Mouse (Mus musculus) forebrain, embryonic 14.5 days (tissue): Measurements from ENCODE around the gene Xcl1. TPM values are rescaled to one million over a fixed set of nuclear protein-coding genes. Genes with fewer than 3 reads are reported as not detected.
"Not testable (repeated sequence)": the region's sequence is repeated elsewhere in the genome, so short reads cannot be mapped to it uniquely, and the experiment has no call there.

Source experiments
- ATAC-seq: fragments of 200-750 bp; cut with Nextera tagmentation; 2 replicates; pipeline ENCODE4 v1.8.0; 2017; ENCODE audit warnings: mild to moderate bottlenecking, moderate library complexity
- DNase-seq: peaks from one replicate; pipeline ENCODE4 v3.0.0-alpha.2; 2015; ENCODE audit warnings: low spot score
- H3K27ac ChIP-seq: fragments of 300-500 bp; sonication (generic); 2 replicates; pipeline ENCODE4 v1.5.1; 2014; ENCODE audit warnings: low read depth, mild to moderate bottlenecking, control low read depth, low read length, moderate library complexity
- H3K27me3 ChIP-seq: fragments of 300-500 bp; sonication (generic); replicated peaks from 2 replicates; pipeline ENCODE4 v1.6.1; 2014; ENCODE audit warnings: low read length, control low read depth, mixed read lengths; ENCODE audit not compliant: control insufficient read depth, insufficient read depth
- H3K36me3 ChIP-seq: fragments of 300-500 bp; sonication (generic); 2 replicates; pipeline ENCODE4 v1.6.1; 2014; ENCODE audit warnings: low read length, control low read depth; ENCODE audit not compliant: control insufficient read depth, insufficient read depth
- H3K4me1 ChIP-seq: fragments of 300-500 bp; sonication (generic); 2 replicates; pipeline ENCODE4 v1.6.1; 2014; ENCODE audit warnings: antibody characterized with exemption, low read length, control low read depth; ENCODE audit not compliant: control insufficient read depth, insufficient read depth
- H3K4me2 ChIP-seq: fragments of 300-500 bp; sonication (generic); 2 replicates; pipeline ENCODE4 v1.6.1; 2014; ENCODE audit warnings: mild to moderate bottlenecking, control low read depth, low read length
- H3K4me3 ChIP-seq: fragments of 300-500 bp; sonication (generic); 2 replicates; pipeline ENCODE4 v1.5.1; 2014; ENCODE audit warnings: low read depth, low read length, control low read depth
- H3K9ac ChIP-seq: fragments of 300-500 bp; sonication (generic); 2 replicates; pipeline ENCODE4 v1.6.1; 2014; ENCODE audit warnings: mild to moderate bottlenecking, low read length, control low read depth, moderate library complexity
- H3K9me3 ChIP-seq: fragments of 300-500 bp; sonication (generic); replicated peaks from 2 replicates; pipeline ENCODE4 v1.6.1; 2016; ENCODE audit warnings: low read length, control low read depth, mixed read lengths; ENCODE audit not compliant: control insufficient read depth
- WGBS: fragments of 180-500 bp; shearing (Covaris S2); extraction: QIAGEN DNeasy Blood & Tissue Kit; methylation state at CpG from one replicate; pipeline ENCODE4 v1.1.7; 2014; 5-methylcytosine and 5-hydroxymethylcytosine counted together
- polyA plus RNA-seq: library from polyadenylated mRNA; unstranded; fragments of >200 nt; fragmentation: Nextera tagmentation; extraction: Ambion mirVana; gene quantifications from 2 replicates; pipeline ENCODE4 v1.2.1, GENCODE M21; 2014

Gene Xcl1
- not detected in 2 replicates for polyA plus RNA-seq

DNA sequence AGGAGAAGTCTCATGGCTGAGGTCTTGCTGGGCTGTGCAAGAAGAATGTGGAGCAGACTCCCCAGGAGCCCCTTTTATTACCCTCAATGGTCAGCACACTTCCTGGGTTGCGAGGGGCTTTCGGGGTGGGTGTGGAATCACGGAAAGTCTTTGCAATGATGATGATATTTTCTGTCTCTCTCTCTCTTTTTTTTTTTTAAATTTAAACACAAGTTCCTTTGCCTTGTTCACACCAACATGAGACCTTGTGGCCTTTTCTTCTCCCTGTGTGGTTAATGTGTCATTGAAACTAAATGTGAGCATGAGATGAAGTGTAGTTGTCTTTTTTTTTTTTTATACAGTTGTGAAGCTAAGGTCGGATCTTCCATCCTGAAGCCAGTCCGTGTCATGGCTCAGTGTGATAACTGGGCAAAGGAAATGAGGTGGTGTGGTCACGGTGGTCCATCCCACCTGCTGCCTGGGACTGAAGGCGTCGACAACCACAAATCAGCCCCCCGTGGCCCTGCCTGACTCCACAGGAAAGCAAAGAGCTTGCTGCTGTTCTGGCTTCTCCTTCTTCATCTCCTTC is at the start of gene Xcl1:
Gene Xcl1 (minus strand): TSS at position 51 of the 568 bp plus-strand sequence.
- no peak for ATAC-seq
- H3K9ac ChIP-seq: no peak within 1 kb of the TSS
- no peaks in the 10 kb centered on the region for H3K36me3 ChIP-seq
- no peaks in the 10 kb centered on the region for H3K9me3 ChIP-seq
- no peak within 1 kb of the TSS for H3K4me3 ChIP-seq
- no peaks in the 10 kb centered on the region for H3K4me1 ChIP-seq
- no peak within 1 kb of the TSS for H3K27ac ChIP-seq
- no peaks in the 10 kb centered on the region for H3K27me3 ChIP-seq
- WGBS: 88% methylated on average over 9 of the region's 9 CpGs
- H3K4me2 ChIP-seq: no peak within 1 kb of the TSS
- DNase-seq: no peak

DNA sequence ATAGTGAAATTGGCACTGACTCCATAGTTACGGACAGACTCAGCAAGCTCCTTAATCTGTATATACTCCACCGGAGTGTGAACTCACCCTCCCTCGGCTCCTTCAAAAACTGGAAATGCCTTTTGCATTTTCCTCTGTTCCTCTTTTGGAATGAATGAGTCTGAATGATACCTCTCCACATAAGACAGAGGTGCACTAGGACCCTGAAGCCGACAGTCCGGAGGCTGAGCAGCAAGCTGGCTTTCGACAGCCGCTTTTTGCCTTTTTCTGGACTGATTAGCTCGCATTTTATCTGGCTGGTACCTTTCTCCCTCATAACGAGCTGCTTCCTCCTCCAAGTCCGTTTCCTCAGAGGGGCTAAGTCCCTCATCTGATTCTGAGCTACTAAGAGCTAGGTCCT is 49.4 kb upstream of the Xcl1 start:
- not testable (repeated sequence) for H3K4me3 ChIP-seq, H3K9me3 ChIP-seq, H3K9ac ChIP-seq, ATAC-seq, H3K27me3 ChIP-seq, H3K4me2 ChIP-seq, DNase-seq, H3K27ac ChIP-seq, H3K36me3 ChIP-seq, H3K4me1 ChIP-seq
- 87% methylated on average over 10 of the region's 10 CpGs for WGBS

DNA sequence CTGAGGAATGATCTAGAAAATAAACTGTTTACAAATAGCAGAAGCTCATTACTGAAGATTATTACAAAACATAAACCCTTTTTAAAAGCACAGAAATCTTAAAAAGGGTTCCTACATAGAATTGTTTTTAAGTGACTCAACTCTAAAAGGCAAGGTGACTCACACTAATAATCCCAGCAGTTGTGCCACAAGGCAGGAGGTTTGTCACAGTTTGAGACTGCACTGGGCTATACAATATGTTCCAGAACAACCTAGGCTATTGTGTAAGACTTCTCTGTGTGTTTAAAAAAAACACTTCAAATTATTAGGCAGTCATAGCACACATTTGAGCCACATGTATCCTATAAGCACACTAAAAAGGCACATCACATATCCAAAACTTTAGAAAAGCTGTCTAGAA is 42.0 kb upstream of the Xcl1 start:
- no peak overlapping the region for H3K4me3 ChIP-seq
- no peak overlapping the region for H3K9ac ChIP-seq
- no peak for ATAC-seq
- H3K27me3 ChIP-seq: no peaks in the 10 kb centered on the region
- no peak for DNase-seq
- H3K4me2 ChIP-seq: no peak overlapping the region
- no peaks in the 10 kb centered on the region for H3K36me3 ChIP-seq
- no peaks in the 10 kb centered on the region for H3K9me3 ChIP-seq
- H3K4me1 ChIP-seq: no peaks in the 10 kb centered on the region
- no peak overlapping the region for H3K27ac ChIP-seq

GRCm38 (mm10) chr1:164975729-164976128 is 40.4 kb upstream of the Xcl1 start:
- Histone ChIP-seq H3K4me1 (no peaks in the 10 kb centered on the region), H3K4me3 (no peak overlapping the region), H3K9me3 (no peaks in the 10 kb centered on the region), H3K4me2 (no peak overlapping the region), H3K27me3 (no peaks in the 10 kb centered on the region), H3K27ac (no peak overlapping the region), H3K36me3 (no peaks in the 10 kb centered on the region), H3K9ac (no peak overlapping the region)
- ATAC-seq (no peak), DNase-seq (no peak)
- 80% methylated on average over 7 of the region's 7 CpGs for WGBS

GRCm38 (mm10) chr1:164975276-164975675 is 39.9 kb upstream of the Xcl1 start:
- no peaks in the 10 kb centered on the region for H3K36me3 ChIP-seq
- H3K4me1 ChIP-seq: no peaks in the 10 kb centered on the region
- no peaks in the 10 kb centered on the region for H3K9me3 ChIP-seq
- DNase-seq: no peak
- WGBS: 89% methylated on average over 3 of the region's 3 CpGs
- ATAC-seq: no peak
- H3K27me3 ChIP-seq: no peaks in the 10 kb centered on the region
- no peak overlapping the region for H3K27ac ChIP-seq
- no peak overlapping the region for H3K4me3 ChIP-seq
- no peak overlapping the region for H3K9ac ChIP-seq
- H3K4me2 ChIP-seq: no peak overlapping the region

DNA sequence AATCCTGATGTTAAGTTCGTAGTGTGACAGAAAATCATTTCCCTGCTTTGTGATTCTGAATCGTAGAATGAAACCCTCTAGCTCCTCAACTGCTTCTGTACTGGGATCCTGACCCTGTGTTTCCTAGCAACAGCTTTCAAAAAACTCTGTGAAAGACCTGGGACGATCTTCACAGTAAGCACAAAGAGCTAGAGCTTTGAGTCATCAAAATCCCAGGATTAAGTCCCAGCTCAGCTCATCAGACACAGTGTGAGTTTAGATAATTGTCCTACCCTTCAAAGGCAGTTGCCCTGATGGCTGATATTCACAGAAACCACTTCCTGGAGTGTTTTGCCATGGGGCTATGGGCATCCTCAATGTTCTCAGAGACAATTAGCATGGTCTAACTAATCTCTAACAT is 38.5 kb upstream of the Xcl1 start:
- H3K9ac ChIP-seq: no peak overlapping the region
- WGBS: 7% methylated on average over 3 of the region's 3 CpGs
- no peaks in the 10 kb centered on the region for H3K27me3 ChIP-seq
- H3K9me3 ChIP-seq: no peaks in the 10 kb centered on the region
- no peaks in the 10 kb centered on the region for H3K36me3 ChIP-seq
- H3K4me1 ChIP-seq: no peaks in the 10 kb centered on the region
- no peak overlapping the region for H3K4me2 ChIP-seq
- DNase-seq (peak; percentile 56), ATAC-seq (peak; percentile 62; the same call in 1 of the 2 replicates)
- H3K27ac ChIP-seq: no peak overlapping the region
- no peak overlapping the region for H3K4me3 ChIP-seq

DNA sequence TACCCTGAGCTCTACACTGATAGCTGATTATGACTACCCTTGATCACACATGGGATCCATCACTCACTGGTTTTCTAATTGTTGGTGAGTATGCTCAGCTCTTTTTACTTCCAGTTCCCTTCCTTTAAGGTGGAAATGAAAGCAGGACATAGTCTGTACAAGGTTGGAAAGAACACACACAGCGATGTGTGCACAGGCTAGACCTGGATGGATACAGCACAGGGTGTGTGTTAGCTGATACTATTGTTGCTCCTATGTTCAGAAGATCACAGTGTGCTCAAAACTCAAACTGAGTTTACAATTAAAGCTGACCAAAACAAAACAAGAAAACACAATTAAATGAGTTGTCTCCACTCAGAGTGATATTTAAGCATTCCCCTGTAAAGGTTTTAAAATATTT is 38.0 kb upstream of the Xcl1 start:
- Histone ChIP-seq H3K36me3 (no peaks in the 10 kb centered on the region), H3K27me3 (no peaks in the 10 kb centered on the region), H3K4me2 (no peak overlapping the region), H3K4me3 (no peak overlapping the region), H3K9ac (no peak overlapping the region), H3K4me1 (no peaks in the 10 kb centered on the region), H3K9me3 (no peaks in the 10 kb centered on the region), H3K27ac (no peak overlapping the region)
- ATAC-seq: no peak
- 89% methylated on average over 1 of the region's 1 CpGs for WGBS
- no peak for DNase-seq

DNA sequence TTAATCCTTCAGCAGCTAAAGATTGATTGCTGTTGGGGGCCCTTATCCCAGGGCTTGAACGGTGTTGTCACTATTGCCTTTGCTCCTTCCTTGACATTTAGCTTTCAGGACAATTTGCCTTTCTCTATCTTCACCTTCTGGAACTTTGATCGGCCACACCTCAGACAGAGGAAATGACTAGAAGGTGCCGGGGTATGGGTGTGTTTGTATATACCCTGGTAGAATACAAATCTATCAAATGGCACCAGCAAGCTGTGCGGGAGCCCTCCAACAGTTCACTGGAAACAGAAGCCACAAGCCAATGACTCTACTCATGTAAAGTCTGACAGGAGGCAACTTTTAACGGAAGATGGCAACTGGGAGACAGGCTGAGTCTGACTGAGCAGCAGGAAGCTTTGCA is 37.4 kb upstream of the Xcl1 start:
- Histone ChIP-seq H3K9me3 (no peaks in the 10 kb centered on the region), H3K27me3 (no peaks in the 10 kb centered on the region), H3K9ac (no peak overlapping the region), H3K36me3 (no peaks in the 10 kb centered on the region), H3K27ac (no peak overlapping the region), H3K4me1 (no peaks in the 10 kb centered on the region), H3K4me2 (no peak overlapping the region), H3K4me3 (no peak overlapping the region)
- 96% methylated on average over 5 of the region's 5 CpGs for WGBS
- ATAC-seq (no peak), DNase-seq (no peak)

DNA sequence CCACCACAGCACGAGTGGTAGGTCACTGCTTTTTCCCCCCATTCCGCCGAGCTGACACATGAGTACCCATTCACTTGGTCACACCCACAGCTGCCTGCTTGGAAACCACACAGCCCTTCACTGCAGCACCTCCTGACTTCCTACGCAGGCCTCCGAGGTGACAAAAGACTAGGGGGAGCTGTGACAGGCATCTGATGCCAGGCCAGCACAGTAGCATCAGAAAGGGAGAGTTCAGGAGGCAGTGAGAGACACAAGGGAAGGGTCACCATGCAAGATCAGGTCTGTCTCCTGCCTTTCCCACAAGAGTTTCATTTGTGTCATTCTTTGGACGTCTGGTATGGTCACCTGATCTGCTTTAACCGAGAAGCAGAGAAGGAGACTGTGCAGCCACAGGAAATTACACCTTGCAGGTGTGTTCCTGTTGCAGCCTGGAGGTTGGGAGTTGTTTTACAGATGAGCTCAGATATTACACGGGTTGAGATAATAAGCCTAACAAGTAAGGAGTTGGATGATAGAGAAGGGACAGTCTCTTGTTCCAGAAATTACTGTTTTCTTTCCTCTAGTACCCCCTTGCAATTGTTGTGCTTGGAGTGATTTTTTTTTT is 30.9 kb upstream of the Xcl1 start:
- Histone ChIP-seq H3K4me3 (no peak overlapping the region), H3K9ac (no peak overlapping the region), H3K36me3 (no peaks in the 10 kb centered on the region), H3K27ac (no peak overlapping the region), H3K4me1 (no peaks in the 10 kb centered on the region), H3K4me2 (no peak overlapping the region), H3K9me3 (no peaks in the 10 kb centered on the region), H3K27me3 (no peaks in the 10 kb centered on the region)
- no peak for ATAC-seq
- no peak for DNase-seq
- WGBS: 59% methylated on average over 8 of the region's 8 CpGs
